24 mouse cellular contexts compared by ENCODE assay signal in genomic region chr10:22018618-22019017, GRCm38 (mm10). TPM values are rescaled to one million over a fixed set of nuclear protein-coding genes. Genes with fewer than 3 reads are reported as not detected.
DNase-seq lines count a peak whose midpoint lies in the region; ATAC-seq and TF ChIP-seq lines count a peak whose summit lies in the region.
"Had no signal": no experiment of that assay in that cellular context is flagged by ENCODE, and none has a peak within 500 bp of the region (broad histone marks: within the 10 kb centered on the region; RNA-seq: fewer than 3 reads in every experiment).

No protein-coding gene starts in this region.

- no peaks in the 10 kb centered on the region for H3K27me3 ChIP-seq in forebrain, postnatal 0 days (ENCODE audit: insufficient read depth, low read length)
- no peaks in the 10 kb centered on the region for H3K27me3 ChIP-seq in forebrain, embryonic 12.5 days
- H3K27me3 ChIP-seq in CH12.LX (replicated peaks): no peaks in the 10 kb centered on the region
- H3K27me3 ChIP-seq: limb, embryonic 15.5 days had no signal

- no peaks in the 10 kb centered on the region for H3K79me2 ChIP-seq in CH12.LX (replicated peaks; ENCODE audit: control insufficient read depth, extremely low read depth, insufficient read depth, poor library complexity, severe bottlenecking)

- TF ChIP-seq RAD21 in CH12.LX (IDR thresholded peaks at IDR 0.05; ENCODE audit: low read depth, low read length): peak; percentile 26

- no peak for TF ChIP-seq POLR2A in CH12.LX (IDR thresholded peaks at IDR 0.05; ENCODE audit: low read depth, low read length)
- no peak for TF ChIP-seq POLR2A in bone marrow macrophage, adult 2 months (IDR thresholded peaks at IDR 0.05; ENCODE audit: borderline replicate concordance, low read depth, low read length)

- WGBS in forebrain, postnatal 0 days: 95% methylated on average over 4 of the region's 4 CpGs
- 93% methylated on average over 4 of the region's 4 CpGs for WGBS in forebrain, embryonic 12.5 days

- H3K27ac ChIP-seq in forebrain, postnatal 0 days (ENCODE audit: low read depth, low read length): no peak overlapping the region
- no peak overlapping the region for H3K27ac ChIP-seq in forebrain, embryonic 12.5 days
- H3K27ac ChIP-seq in layer of hippocampus, adult 2 months: no peak overlapping the region
- no peak overlapping the region for H3K27ac ChIP-seq in CH12.LX (ENCODE audit: insufficient read depth, low read depth)
- no peak overlapping the region for H3K27ac ChIP-seq in bone marrow macrophage, adult 2 months (ENCODE audit: insufficient read depth, low read depth, low read length)
- H3K27ac ChIP-seq: limb, embryonic 15.5 days had no signal

- peak; percentile 28; the same call in 1 of the 2 replicates for TF ChIP-seq CTCF in forebrain, postnatal 0 days (IDR thresholded peaks at IDR 0.05; ENCODE audit: low read depth)
- peak; percentile 71 for TF ChIP-seq CTCF in layer of hippocampus, adult 2 months (conservative IDR thresholded peaks at IDR 0.05)
- TF ChIP-seq CTCF in CH12.LX (conservative IDR thresholded peaks at IDR 0.05 in 1 of 2, IDR thresholded peaks at IDR 0.05 in 1 of 2; ENCODE audit: low read depth in 2 of 2, low read length in 2 of 2): peak in 1 of 2 experiments; percentile 59; a peak in 2 of 4 replicates
- 0 out of 2 replicates have a peak, but pooled peaks have one; percentile 24 for TF ChIP-seq CTCF in bone marrow macrophage, adult 2 months (IDR thresholded peaks at IDR 0.05; ENCODE audit: low read depth, low read length)

- no peak for ATAC-seq in forebrain, postnatal 0 days
- no peak for ATAC-seq in forebrain, embryonic 12.5 days (ENCODE audit: low FRiP score)
- ATAC-seq: inflammation-experienced regulatory T-cells, adult 6 months had no signal

- in situ Hi-C loops in CH12.LX (cut with MboI; ENCODE audit: low pct_ligation_motif_present, low pct_unique_long_range_greater_than_20kb, low sequenced_read_pairs): no loop called here

- H3K4me2 ChIP-seq in forebrain, postnatal 0 days (ENCODE audit: low read depth): no peak overlapping the region
- no peak overlapping the region for H3K4me2 ChIP-seq in forebrain, embryonic 12.5 days
- no peak overlapping the region for H3K4me2 ChIP-seq in CH12.LX (ENCODE audit: insufficient read depth, low read depth, poor library complexity, severe bottlenecking)
- H3K4me2 ChIP-seq: limb, embryonic 15.5 days; midbrain, embryonic 11.5 days had no signal

- no peak for DNase-seq in forebrain, postnatal 0 days
- no peak for DNase-seq in layer of hippocampus, adult 2 months (ENCODE audit: low spot score in 2 of 2)
- DNase-seq in layer of hippocampus, postnatal 25 days (ENCODE audit: extremely low spot score in 1 of 2, low spot score in 1 of 2): no peak
- DNase-seq in CH12.LX (ENCODE audit: extremely low read depth): peak; percentile 6
- no peak for DNase-seq in layer of hippocampus, adult 9-11 months
- no peak for DNase-seq in right cerebral cortex, adult 2 months (ENCODE audit: low spot score in 2 of 2)
- DNase-seq: adrenal gland, postnatal 10 days; B cell, adult 2 months; heart, adult 18-20 months; kidney, postnatal 4 days; lung, postnatal 10 days; right cerebral cortex, postnatal 25 days; thymus, postnatal 14 days had no signal

- no peak overlapping the region for H3K4me3 ChIP-seq in forebrain, postnatal 0 days (ENCODE audit: low read depth, low read length)
- H3K4me3 ChIP-seq in forebrain, embryonic 12.5 days (replicated peaks): no peak overlapping the region
- no peak overlapping the region for H3K4me3 ChIP-seq in layer of hippocampus, adult 2 months
- H3K4me3 ChIP-seq in CH12.LX (replicated peaks in 1 of 3; ENCODE audit: low read depth in 2 of 3, low read length in 2 of 3, poor library complexity in 1 of 3): no peak overlapping the region
- no peak overlapping the region for H3K4me3 ChIP-seq in bone marrow macrophage, adult 2 months (ENCODE audit: insufficient read depth, low read length)
- H3K4me3 ChIP-seq: limb, embryonic 15.5 days; myocyte had no signal

- H3K9me3 ChIP-seq in forebrain, postnatal 0 days (ENCODE audit: low read length): no peaks in the 10 kb centered on the region
- no peaks in the 10 kb centered on the region for H3K9me3 ChIP-seq in forebrain, embryonic 12.5 days
- no peaks in the 10 kb centered on the region for H3K9me3 ChIP-seq in CH12.LX (replicated peaks; ENCODE audit: low read length)
- H3K9me3 ChIP-seq: limb, embryonic 15.5 days had no signal

- no peak overlapping the region for H3K9ac ChIP-seq in forebrain, postnatal 0 days
- H3K9ac ChIP-seq in forebrain, embryonic 12.5 days: no peak overlapping the region
- no peak overlapping the region for H3K9ac ChIP-seq in CH12.LX (ENCODE audit: insufficient read depth, low read depth)
- H3K9ac ChIP-seq: limb, embryonic 15.5 days had no signal

- H3K36me3 ChIP-seq in forebrain, postnatal 0 days (ENCODE audit: insufficient read depth): no peaks in the 10 kb centered on the region
- H3K36me3 ChIP-seq in forebrain, embryonic 12.5 days (replicated peaks): no peaks in the 10 kb centered on the region
- H3K36me3 ChIP-seq in CH12.LX (replicated peaks in 1 of 2; ENCODE audit: control insufficient read depth in 1 of 2, insufficient read depth in 1 of 2, low read length in 1 of 2): no peaks in the 10 kb centered on the region
- H3K36me3 ChIP-seq: limb, embryonic 15.5 days had no signal

- no peaks in the 10 kb centered on the region for H3K4me1 ChIP-seq in forebrain, postnatal 0 days (ENCODE audit: insufficient read depth)
- no peaks in the 10 kb centered on the region; the same call in 1 of the 2 replicates for H3K4me1 ChIP-seq in forebrain, embryonic 12.5 days
- no peaks in the 10 kb centered on the region for H3K4me1 ChIP-seq in CH12.LX (ENCODE audit: control insufficient read depth in 1 of 2, insufficient read depth in 2 of 2)
- no peaks in the 10 kb centered on the region for H3K4me1 ChIP-seq in bone marrow macrophage, adult 2 months (ENCODE audit: control insufficient read depth, insufficient read depth, low read length)
- H3K4me1 ChIP-seq: limb, embryonic 15.5 days had no signal

- dilution Hi-C loops in CH12.LX (cut with MboI; ENCODE audit: extremely low pct_ligation_motif_present, extremely low pct_unique_long_range_greater_than_20kb, low sequenced_read_pairs): no loop called here

- TF ChIP-seq EP300 in CH12.LX (IDR thresholded peaks at IDR 0.05; ENCODE audit: low read length): no peak

TF ChIP-seq in CH12.LX, 34 proteins besides CTCF, POLR2A, EP300 and RAD21:
- TF ChIP-seq SMC3 (IDR thresholded peaks at IDR 0.05; ENCODE audit: low read depth, low read length): peak; percentile 36
- TF ChIP-seq MYC (IDR thresholded peaks at IDR 0.05; ENCODE audit: low read depth, low read length): 0 out of 2 replicates have a peak, but pooled peaks have one; percentile 16
- no peak for TF ChIP-seq NRF1 (IDR thresholded peaks at IDR 0.05; ENCODE audit: low read depth, low read length)

RNA-seq across cellular contexts. Expression of gene 4930444G20Rik, which starts 49.3 kb away (rescaled TPM):
- not detected in 2 replicates for total RNA-seq in forebrain, postnatal 0 days (2014; rRNA removed)
- polyA plus RNA-seq in forebrain, postnatal 0 days (2015; fragmentation: Nextera tagmentation; extraction: Ambion mirVana): not detected in 2 replicates
- polyA plus RNA-seq in forebrain, embryonic 12.5 days (2016; fragmentation: Nextera tagmentation; extraction: Ambion mirVana): not detected in 2 replicates
- not detected for total RNA-seq in layer of hippocampus, adult 2 months (2021)
- total RNA-seq in layer of hippocampus, postnatal 25 days (2021): not detected
- total RNA-seq in CH12.LX (2012; rRNA removed): not detected in 2 replicates
- total RNA-seq in CH12.LX (2014; rRNA removed): not detected in 2 replicates
- polyA plus RNA-seq in CH12.LX (2012; ENCODE audit: insufficient read length, low read depth): not detected in 2 replicates
- not detected in 2 replicates for polyA plus RNA-seq in bone marrow macrophage, adult 2 months (2012; ENCODE audit: insufficient read depth, insufficient read length, missing spikeins)
- total RNA-seq: adrenal gland, postnatal 10 days; common myeloid progenitor, adult 5-6 weeks; heart, adult 18-20 months; left cerebral cortex, postnatal 10 days had no signal
- polyA plus RNA-seq: embryonic facial prominence, embryonic 14.5 days; forebrain, embryonic 11.5 days; heart, postnatal 0 days; inflammation-experienced regulatory T-cells, adult 6 months; limb, embryonic 15.5 days; midbrain, embryonic 11.5 days; myocyte had no signal
